Mouse (Mus musculus): ENCODE results near the gene Lman2l. TPM values are rescaled to one million over a fixed set of nuclear protein-coding genes. Genes with fewer than 3 reads are reported as not detected.

Lman2l gene
- total RNA-seq (2023): 10 to 100 TPM; 29.5 to 43.4 TPM

GRCm38 (mm10) chr1:36444471-36445464, at the start of gene Lman2l:
Gene Lman2l (minus strand): TSS chr1:36445271.

GRCm38 (mm10) chr1:36471181-36472105, 26.4 kb upstream of the Lman2l start, which contains the start of gene Cnnm4:
Gene Cnnm4 (plus strand): TSS chr1:36471620.

GRCm38 (mm10) chr1:36371934-36372845, 72.9 kb downstream of the Lman2l start, which contains the start of gene Fer1l5:
Gene Fer1l5 (plus strand): TSS chr1:36372291.

Other genes starting within 250 kb of the Lman2l start
- 100 to 1,000 TPM in 1 of 2 experiments, 10 to 100 TPM in 1; 89.3 to 108 TPM for gene Uggt1, start 200.6 kb downstream of the Lman2l start, total RNA-seq (2023)
- gene Neurl3, start 170.6 kb downstream of the Lman2l start, total RNA-seq (2023): 100 to 1,000 TPM; 114 to 127 TPM
- gene Arid5a, start 137.5 kb downstream of the Lman2l start, total RNA-seq (2023): 100 to 1,000 TPM; 138 to 170 TPM
- 10 to 100 TPM; 77.2 to 86.3 TPM for gene Kansl3, start 76.1 kb downstream of the Lman2l start, total RNA-seq (2023)
- gene Fer1l5, start 73.0 kb downstream of the Lman2l start, total RNA-seq (2023): not detected
- gene Cnnm4, start 26.3 kb upstream of the Lman2l start, total RNA-seq (2023): 10 to 100 TPM; 24.6 to 24.7 TPM
- gene Cnnm3, start 66.6 kb upstream of the Lman2l start, total RNA-seq (2023): 10 to 100 TPM; 35.2 to 38.8 TPM
- 10 to 100 TPM; 28.6 to 29.7 TPM for gene Ankrd23, start 91.6 kb upstream of the Lman2l start, total RNA-seq (2023)
- not detected for gene Gm42417, start 94.2 kb upstream of the Lman2l start, total RNA-seq (2023)
- gene Ankrd39, start 102.2 kb upstream of the Lman2l start, total RNA-seq (2023): 10 to 100 TPM; 14.1 to 22.9 TPM
- not detected for gene Sema4c, start 113.1 kb upstream of the Lman2l start, total RNA-seq (2023)
- gene Fam178b, start 237.9 kb upstream of the Lman2l start, total RNA-seq (2023): not detected
- 100 to 1,000 TPM; 206 to 224 TPM for gene Cox5b, start 246.2 kb upstream of the Lman2l start, total RNA-seq (2023)

Data from B cell, adult 67 days (primary cell).